Mouse (Mus musculus) liver, adult 2 months (tissue): ENCODE measurements at regions not wholly inside any gene's neighbourhood (a gene's known extent, or its start where the extent isn't known, plus 50 kb on each side); places are given as distances from the start of the nearest gene placed in this dataset.
"Not testable (repeated sequence)": the region's sequence is repeated elsewhere in the genome, so short reads cannot be mapped to it uniquely, and the experiment has no call there.

Experiments
- DNase-seq: peaks from one replicate; pipeline ENCODE4 v3.0.0-alpha.2; 2011; ENCODE audit warnings: low read depth, low spot score; ENCODE audit errors: extremely low read depth
- H3K27ac ChIP-seq: fragments of 200-500 bp; replicated peaks from 2 replicates; pipeline ENCODE4 v1.5.1; 2012; ENCODE audit warnings: low read depth, mild to moderate bottlenecking, control low read depth, inconsistent platforms, low read length; ENCODE audit not compliant: insufficient read depth
- H3K27me3 ChIP-seq: fragments of 200-500 bp; 2 replicates; pipeline ENCODE4 v1.6.1; 2012; ENCODE audit warnings: mild to moderate bottlenecking, moderate library complexity, low read length, inconsistent platforms; ENCODE audit not compliant: control insufficient read depth, insufficient read depth
- H3K36me3 ChIP-seq: fragments of 200-500 bp; 2 replicates; pipeline ENCODE4 v1.6.1; 2012; ENCODE audit warnings: low read length, inconsistent platforms; ENCODE audit not compliant: control insufficient read depth, insufficient read depth
- H3K4me1 ChIP-seq: fragments of 200-500 bp; 2 replicates; pipeline ENCODE4 v1.6.1; 2011; ENCODE audit warnings: low read length; ENCODE audit not compliant: control insufficient read depth, insufficient read depth
- H3K4me3 ChIP-seq: fragments of 200-500 bp; 2 replicates; pipeline ENCODE4 v1.5.1; 2011; ENCODE audit warnings: low read depth, mild to moderate bottlenecking, control low read depth, low read length, moderate library complexity; ENCODE audit not compliant: insufficient read depth
- H3K79me2 ChIP-seq: fragments of 200-500 bp; 2 replicates; pipeline ENCODE4 v1.6.1; 2012; ENCODE audit warnings: inconsistent platforms, mild to moderate bottlenecking, low read length, moderate library complexity; ENCODE audit not compliant: control insufficient read depth, insufficient read depth
- H3K9ac ChIP-seq: fragments of 200-500 bp; 2 replicates; pipeline ENCODE4 v1.6.1; 2012; ENCODE audit warnings: low read depth, mild to moderate bottlenecking, control low read depth, inconsistent platforms, low read length
- CTCF ChIP-seq: fragments of 200-500 bp; IDR thresholded peaks from 2 replicates; pipeline ENCODE4 v1.5.1; 2011; ENCODE audit warnings: low read depth, low read length, control low read depth
- POLR2A ChIP-seq: fragments of 200-500 bp; IDR thresholded peaks from 2 replicates; pipeline ENCODE4 v1.6.1; 2011; ENCODE audit warnings: low read length, control low read depth; ENCODE audit not compliant: insufficient read depth; ENCODE audit errors: extremely low read depth
- WGBS: fragments of 180-500 bp; shearing (Covaris S2); methylation state at CpG from one replicate; pipeline ENCODE4 v1.1.7; 2018; 5-methylcytosine and 5-hydroxymethylcytosine counted together

DNA sequence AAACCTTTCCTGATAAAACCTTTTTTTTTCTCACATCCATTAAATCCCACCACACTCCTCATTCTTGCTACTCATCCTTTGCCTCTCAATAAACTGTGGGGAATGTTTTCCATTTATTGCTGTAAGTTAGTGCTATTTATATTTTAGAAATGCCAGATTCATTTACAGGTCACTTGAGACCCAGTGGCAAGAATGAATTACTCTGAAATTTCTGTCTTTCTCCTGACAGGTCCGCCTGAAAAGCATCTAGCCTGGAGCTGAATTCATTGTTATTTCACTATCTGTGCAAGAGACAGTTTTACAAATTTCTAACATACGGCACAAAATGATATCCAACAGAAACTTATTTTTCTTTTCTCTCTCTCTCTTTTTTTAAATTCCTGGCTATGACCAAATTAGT, 570.6 kb upstream of the Akr1e1 start:
- Histone ChIP-seq H3K79me2 (no peaks in the 10 kb centered on the region), H3K4me1 (no peaks in the 10 kb centered on the region), H3K4me3 (no peak overlapping the region), H3K9ac (no peak overlapping the region), H3K36me3 (no peaks in the 10 kb centered on the region), H3K27ac (no peak overlapping the region), H3K27me3 (no peaks in the 10 kb centered on the region)
- no peak for DNase-seq
- TF ChIP-seq POLR2A (no peak), CTCF (no peak)
- 73% methylated on average over 2 of the region's 2 CpGs for WGBS

DNA sequence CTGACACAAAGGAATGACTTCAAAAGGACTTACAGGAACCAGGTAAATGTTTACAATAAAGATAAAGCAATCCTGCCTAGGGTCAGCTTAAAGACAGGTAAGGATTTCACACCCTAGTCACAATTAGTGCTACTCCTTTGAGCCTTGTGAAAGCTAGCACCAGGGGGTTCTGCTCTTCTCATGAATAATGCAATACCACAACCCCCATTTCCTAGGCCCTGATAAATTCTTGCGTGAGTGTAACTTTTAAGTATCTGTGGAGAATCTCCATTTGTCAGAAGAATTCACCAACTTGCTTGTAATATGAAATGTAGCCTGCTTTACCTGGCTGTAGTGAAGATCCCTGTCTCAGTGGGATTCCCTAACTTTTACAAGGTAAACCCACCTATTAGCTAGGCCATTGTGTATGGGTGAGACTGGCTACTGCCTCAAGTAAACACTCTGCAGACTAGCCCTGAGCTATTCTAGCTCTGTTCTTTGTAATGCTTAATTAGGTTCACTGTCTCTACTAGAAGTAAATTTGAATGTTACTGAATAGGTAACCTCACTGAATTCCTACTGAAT, 576.3 kb upstream of the Akr1e1 start:
- H3K4me3 ChIP-seq, H3K27me3 ChIP-seq, DNase-seq, H3K79me2 ChIP-seq, H3K9ac ChIP-seq, H3K27ac ChIP-seq, H3K4me1 ChIP-seq, H3K36me3 ChIP-seq: not testable (repeated sequence)
- WGBS, result 61% methylated on average over 1 of the region's 1 CpGs

DNA sequence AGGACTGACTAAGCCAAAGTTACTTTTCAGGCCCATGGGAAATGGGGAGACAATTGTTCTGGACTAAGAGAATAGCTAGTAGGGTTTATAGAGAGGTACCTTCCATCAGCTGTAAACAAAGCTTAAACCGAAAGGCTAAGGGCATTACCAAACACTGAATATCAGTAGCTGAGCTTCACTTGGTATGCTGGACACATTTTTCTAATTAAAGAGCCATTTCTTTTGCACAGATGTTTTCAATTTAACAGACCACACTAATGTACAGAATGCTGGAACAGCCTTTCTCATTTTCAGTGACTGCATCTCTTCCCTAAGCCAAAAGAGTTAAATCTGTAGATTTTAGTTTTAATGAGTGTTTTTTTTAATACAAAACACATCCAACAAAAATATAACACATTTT, 593.8 kb upstream of the Akr1e1 start:
- 87% methylated on average over 1 of the region's 1 CpGs for WGBS
- TF ChIP-seq CTCF, result no peak
- TF ChIP-seq POLR2A, result no peak
- Histone ChIP-seq H3K4me1 (no peaks in the 10 kb centered on the region), H3K27me3 (no peaks in the 10 kb centered on the region), H3K79me2 (no peaks in the 10 kb centered on the region), H3K4me3 (no peak overlapping the region), H3K9ac (no peak overlapping the region), H3K36me3 (no peaks in the 10 kb centered on the region), H3K27ac (no peak overlapping the region)
- DNase-seq, result no peak

DNA sequence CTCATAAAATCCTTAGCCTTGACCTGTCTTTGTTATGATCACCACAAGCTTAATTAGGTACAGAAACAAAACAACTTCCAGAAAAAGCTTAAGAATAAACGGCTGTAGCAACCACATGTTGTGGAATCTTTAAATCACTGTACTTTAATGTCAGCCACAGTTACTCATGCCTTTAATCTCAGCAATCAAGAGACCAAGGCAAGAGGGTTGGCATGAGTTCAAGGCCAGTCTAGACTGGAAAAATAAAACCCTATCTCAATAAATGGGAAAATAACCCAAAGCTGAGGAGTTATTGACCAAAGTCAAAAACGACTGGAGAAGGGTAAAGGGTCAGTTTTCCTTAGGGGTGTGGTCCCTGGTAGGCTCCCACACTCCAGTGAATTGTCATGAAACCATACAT, 595.2 kb upstream of the Akr1e1 start:
- TF ChIP-seq POLR2A (no peak), CTCF (no peak)
- Histone ChIP-seq H3K4me3 (no peak overlapping the region), H3K36me3 (no peaks in the 10 kb centered on the region), H3K9ac (no peak overlapping the region), H3K27me3 (no peaks in the 10 kb centered on the region), H3K27ac (no peak overlapping the region), H3K79me2 (no peaks in the 10 kb centered on the region), H3K4me1 (no peaks in the 10 kb centered on the region)
- no peak for DNase-seq
- 42% methylated on average over 2 of the region's 2 CpGs for WGBS

DNA sequence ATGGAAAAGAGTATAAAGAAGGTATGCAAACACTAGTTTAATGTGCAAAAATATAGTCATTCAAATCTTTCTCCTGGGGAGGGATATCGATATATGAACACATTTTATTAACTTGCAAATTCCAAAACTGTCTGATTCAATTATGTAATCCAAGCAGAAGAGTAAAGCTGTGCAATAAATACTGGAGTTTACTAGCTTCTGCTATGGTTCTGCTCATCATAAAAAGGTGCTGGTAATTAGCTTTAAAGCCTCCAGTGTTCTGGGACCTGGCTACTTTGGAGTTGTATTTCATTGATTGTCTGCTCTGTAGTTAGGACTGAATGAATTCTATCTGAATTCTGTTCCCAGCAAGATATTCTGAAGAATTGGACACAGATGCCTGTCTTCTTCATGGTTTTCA, 602.7 kb upstream of the Akr1e1 start:
- DNase-seq, result no peak
- 91% methylated on average over 1 of the region's 1 CpGs for WGBS

DNA sequence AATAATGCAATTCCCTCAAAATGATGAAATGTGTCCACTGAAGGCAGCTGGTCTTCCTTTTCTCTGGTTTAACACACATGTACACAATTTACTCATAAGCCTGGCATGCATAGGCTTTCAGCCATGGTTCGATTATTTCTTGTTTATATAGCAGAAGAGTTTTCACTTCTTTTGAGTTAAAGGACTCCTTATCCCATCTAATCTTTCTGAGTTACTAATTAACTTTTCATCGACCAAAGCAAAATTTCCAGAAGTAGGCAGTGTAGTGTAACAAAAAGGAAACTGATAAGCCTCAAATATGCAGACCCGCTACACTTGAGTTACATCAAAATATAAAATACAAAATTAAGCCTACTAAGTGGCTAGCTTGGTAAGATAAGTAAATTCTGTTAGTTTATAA, 620.5 kb upstream of the Akr1e1 start:
- TF ChIP-seq POLR2A, result no peak
- no peak for TF ChIP-seq CTCF
- Histone ChIP-seq H3K4me1 (peaks cover 3% of the 10 kb centered on the region; the same call in 1 of the 2 replicates), H3K9ac (no peak overlapping the region), H3K27ac (no peak overlapping the region), H3K27me3 (no peaks in the 10 kb centered on the region), H3K4me3 (no peak overlapping the region), H3K79me2 (no peaks in the 10 kb centered on the region), H3K36me3 (no peaks in the 10 kb centered on the region)
- WGBS, result 26% methylated on average over 3 of the region's 3 CpGs
- peak; percentile 68 for DNase-seq

More for the DNA sequence above, 602.7 kb upstream of the Akr1e1 start:
- Histone ChIP-seq H3K27ac (no peak overlapping the region), H3K36me3 (no peaks in the 10 kb centered on the region), H3K4me3 (no peak overlapping the region), H3K4me1 (no peaks in the 10 kb centered on the region), H3K9ac (no peak overlapping the region), H3K27me3 (no peaks in the 10 kb centered on the region), H3K79me2 (no peaks in the 10 kb centered on the region)
- TF ChIP-seq POLR2A (no peak), CTCF (no peak)
